Mouse (Mus musculus): ENCODE measurements around the gene Tgfbr2. TPM values are rescaled to one million over a fixed set of nuclear protein-coding genes. Genes with fewer than 3 reads are reported as not detected.
A peak's percentile ranks its signal among the peaks of the same experiment; 100 is the strongest.
"Not testable (repeated sequence)": the region's sequence is repeated elsewhere in the genome, so short reads cannot be mapped to it uniquely, and the experiment has no call there.

Tgfbr2 gene
- polyA plus RNA-seq, 1 experiment = 18.2 TPM

GRCm38 (mm10) chr9:116087263-116087662 is 87.9 kb downstream of the Tgfbr2 start:
- WGBS = 86% methylated on average over 5 of the region's 5 CpGs
- DNase-seq (ENCODE audit: low read depth, low spot score) = no peak

- DNase-seq (ENCODE audit: low read depth, low spot score) = no peak
- 86% methylated on average over 6 of the region's 6 CpGs for WGBS
Observed at GRCm38 (mm10) chr9:116085999-116086398, 89.2 kb downstream of the Tgfbr2 start.

- DNase-seq (ENCODE audit: low read depth, low spot score) = no peak
Observed at GRCm38 (mm10) chr9:116084324-116084931, 90.7 kb downstream of the Tgfbr2 start.

GRCm38 (mm10) chr9:116083726-116084323 is 91.3 kb downstream of the Tgfbr2 start:
- 77% methylated on average over 8 of the region's 8 CpGs for WGBS
- no peak for DNase-seq (ENCODE audit: low read depth, low spot score)

More at GRCm38 (mm10) chr9:116084324-116084931, 90.7 kb downstream of the Tgfbr2 start:
- WGBS = 64% methylated on average over 12 of the region's 12 CpGs

- DNase-seq (ENCODE audit: low read depth, low spot score) = no peak
- 90% methylated on average over 5 of the region's 5 CpGs for WGBS
Observed at GRCm38 (mm10) chr9:116083300-116083699, 91.9 kb downstream of the Tgfbr2 start.

DNA sequence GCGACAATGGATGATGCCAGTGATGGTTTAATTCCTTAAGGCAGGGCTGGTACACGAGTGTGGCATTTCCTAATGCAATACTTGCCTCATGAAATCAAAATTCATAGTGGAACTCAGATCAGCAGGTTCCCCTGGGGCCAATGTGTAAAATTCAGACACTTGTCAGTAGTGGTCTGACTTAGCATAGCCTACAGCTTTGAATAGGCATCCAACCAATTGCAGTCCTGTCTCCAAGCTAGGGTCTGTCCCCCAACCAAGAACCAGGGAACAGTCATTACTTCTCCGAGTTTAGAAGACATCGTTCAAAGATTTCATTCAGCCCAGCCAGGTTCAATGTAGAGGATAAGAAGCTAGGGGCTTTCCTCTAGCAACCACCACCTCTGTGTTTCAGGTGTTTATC is 93.4 kb downstream of the Tgfbr2 start:
- 82% methylated on average over 4 of the region's 4 CpGs for WGBS

GRCm38 (mm10) chr9:116077419-116077818 is 97.7 kb downstream of the Tgfbr2 start:
- 86% methylated on average over 2 of the region's 2 CpGs for WGBS
- DNase-seq (ENCODE audit: low read depth, low spot score) = no peak

More for the DNA sequence above, 93.4 kb downstream of the Tgfbr2 start:
- DNase-seq (ENCODE audit: low read depth, low spot score) = no peak

- 62% methylated on average over 2 of the region's 2 CpGs for WGBS
- no peak for DNase-seq (ENCODE audit: low read depth, low spot score)
Observed at GRCm38 (mm10) chr9:116076946-116077345, 98.2 kb downstream of the Tgfbr2 start.

GRCm38 (mm10) chr9:116076163-116076562 is 99.0 kb downstream of the Tgfbr2 start:
- 71% methylated on average over 4 of the region's 4 CpGs for WGBS
- no peak for DNase-seq (ENCODE audit: low read depth, low spot score)

DNA sequence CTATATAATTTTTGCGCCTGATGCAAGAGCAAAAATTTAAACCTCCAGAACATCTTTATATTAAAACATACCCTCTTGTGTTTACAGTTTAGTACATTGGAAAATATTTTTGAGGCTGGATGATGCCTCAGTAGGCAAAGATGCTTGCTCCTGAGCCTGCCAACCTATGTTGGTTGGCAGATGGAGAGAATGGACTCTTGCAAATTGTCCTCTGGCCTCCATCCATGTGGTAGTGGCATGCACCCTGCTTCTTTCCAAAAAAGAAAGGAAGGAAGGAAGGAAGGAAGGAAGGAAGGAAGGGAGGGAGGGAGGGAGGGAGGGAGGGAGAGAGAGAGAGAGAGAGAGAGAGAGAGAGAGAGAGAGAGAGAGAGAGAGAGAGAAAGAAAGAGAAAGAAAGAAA is 103.6 kb downstream of the Tgfbr2 start:
- not testable (repeated sequence) for DNase-seq (ENCODE audit: low read depth, low spot score)
- 100% methylated on average over 1 of the region's 1 CpGs for WGBS

DNA sequence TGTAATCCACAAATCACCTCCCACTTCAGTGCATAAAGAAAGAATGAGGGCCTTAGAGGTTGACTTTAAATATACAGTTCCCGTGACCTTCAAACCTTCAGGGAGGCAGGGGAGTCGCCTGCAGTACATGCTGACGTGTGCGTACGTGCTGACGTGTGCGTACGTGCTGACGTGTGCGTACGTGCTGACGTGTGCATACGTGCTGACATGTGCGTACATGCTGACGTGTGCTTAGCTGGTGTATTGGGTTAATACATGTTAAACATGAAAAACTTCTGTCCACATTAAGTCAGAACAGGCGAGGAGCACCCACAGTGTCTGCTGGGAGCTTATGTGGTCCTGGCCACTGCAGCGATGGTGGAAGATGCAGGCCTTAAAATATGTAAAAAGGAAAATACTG is 110.4 kb downstream of the Tgfbr2 start:
- WGBS = 94% methylated on average over 17 of the region's 17 CpGs
- no peak for DNase-seq (ENCODE audit: low read depth, low spot score)

DNA sequence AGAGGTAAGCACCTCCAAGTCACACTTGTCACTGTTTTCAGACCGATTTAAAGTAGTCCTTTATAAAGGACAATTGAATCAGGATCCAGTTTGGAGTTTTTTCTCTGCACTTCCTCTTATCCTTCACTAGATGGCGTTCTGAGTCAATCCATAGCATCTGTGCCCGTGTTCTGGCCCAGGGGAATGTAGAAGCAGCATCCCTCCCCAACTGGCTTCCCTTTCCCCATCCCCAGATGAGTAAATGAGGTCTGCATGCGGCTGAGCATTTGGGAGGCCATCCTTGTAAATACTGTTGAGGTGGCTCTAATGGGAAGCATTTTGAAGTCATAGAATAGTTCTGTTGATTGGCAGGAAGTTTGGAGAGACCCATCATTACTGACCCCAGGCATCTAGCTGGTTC is 114.5 kb downstream of the Tgfbr2 start:
- peak; percentile 4 for DNase-seq (ENCODE audit: low read depth, low spot score)
- 8% methylated on average over 4 of the region's 4 CpGs for WGBS

GRCm38 (mm10) chr9:116059156-116059555 is 116.0 kb downstream of the Tgfbr2 start:
- 23% methylated on average over 4 of the region's 4 CpGs for WGBS
- DNase-seq (ENCODE audit: low read depth, low spot score) = peak; percentile 4

DNA sequence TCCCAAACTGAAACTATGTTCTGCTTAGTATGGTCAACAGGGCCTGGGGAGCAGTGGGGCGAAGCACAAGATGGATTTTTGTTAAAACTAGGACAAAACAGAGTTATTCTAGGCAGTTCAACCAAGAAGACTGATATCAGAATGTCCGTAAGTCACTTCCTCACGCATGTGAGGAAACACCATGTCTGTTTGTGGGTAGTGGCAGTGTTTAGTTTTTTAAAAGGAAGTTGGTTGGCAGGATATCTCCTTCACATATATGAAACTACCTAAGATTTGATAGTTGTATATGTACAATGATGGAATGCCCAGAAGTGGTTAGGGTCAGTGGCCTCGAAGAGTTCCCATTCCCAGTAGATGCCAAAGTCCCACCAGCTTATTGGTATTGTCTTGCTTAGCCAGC is 116.7 kb downstream of the Tgfbr2 start:
- WGBS = 87% methylated on average over 4 of the region's 4 CpGs
- DNase-seq (ENCODE audit: low read depth, low spot score) = no peak

DNA sequence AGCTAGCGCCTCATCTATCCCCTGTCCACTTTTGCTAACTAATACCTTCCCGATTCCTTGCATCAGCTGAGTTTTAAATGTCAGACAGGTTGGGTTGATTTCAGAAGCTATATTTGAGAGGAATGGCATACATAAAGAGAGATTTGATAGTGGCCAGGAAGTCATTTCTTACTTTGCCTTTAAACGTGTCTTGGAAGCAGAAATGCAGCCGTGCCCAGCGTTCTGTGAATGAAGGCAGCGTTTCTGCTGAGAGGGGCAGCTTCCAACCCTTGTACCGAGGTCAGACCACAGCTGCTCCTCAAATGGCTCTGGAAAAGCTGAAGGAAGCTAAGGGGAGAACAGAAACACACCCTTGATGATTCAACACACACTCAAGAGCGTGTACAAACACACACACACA is 121.2 kb downstream of the Tgfbr2 start:
- WGBS = 51% methylated on average over 8 of the region's 8 CpGs

GRCm38 (mm10) chr9:116049985-116050384 is 125.2 kb downstream of the Tgfbr2 start:
- no peak for DNase-seq (ENCODE audit: low read depth, low spot score)
- WGBS = 66% methylated on average over 1 of the region's 1 CpGs

More for the DNA sequence above, 121.2 kb downstream of the Tgfbr2 start:
- DNase-seq (ENCODE audit: low read depth, low spot score) = no peak

DNA sequence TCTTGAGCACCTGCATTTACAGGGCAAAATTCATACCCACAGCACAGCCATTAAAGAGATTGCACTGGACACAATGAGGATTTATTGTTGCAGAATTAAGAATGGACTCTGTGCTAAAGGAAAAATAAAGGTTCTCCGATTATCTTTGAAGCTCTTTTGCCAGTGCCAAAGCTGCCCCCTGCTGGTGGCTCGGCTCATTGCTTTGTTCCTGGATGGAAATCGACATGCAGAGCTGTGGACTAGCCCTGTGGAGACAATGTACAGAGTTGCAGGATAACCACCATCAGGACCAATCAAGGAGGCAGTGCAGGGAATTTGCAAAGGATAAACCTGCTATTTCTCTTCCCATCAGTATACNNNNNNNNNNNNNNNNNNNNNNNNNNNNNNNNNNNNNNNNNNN is 133.4 kb downstream of the Tgfbr2 start:
- DNase-seq (ENCODE audit: low read depth, low spot score) = peak; percentile 14
- 5% methylated on average over 3 of the region's 3 CpGs for WGBS

DNA sequence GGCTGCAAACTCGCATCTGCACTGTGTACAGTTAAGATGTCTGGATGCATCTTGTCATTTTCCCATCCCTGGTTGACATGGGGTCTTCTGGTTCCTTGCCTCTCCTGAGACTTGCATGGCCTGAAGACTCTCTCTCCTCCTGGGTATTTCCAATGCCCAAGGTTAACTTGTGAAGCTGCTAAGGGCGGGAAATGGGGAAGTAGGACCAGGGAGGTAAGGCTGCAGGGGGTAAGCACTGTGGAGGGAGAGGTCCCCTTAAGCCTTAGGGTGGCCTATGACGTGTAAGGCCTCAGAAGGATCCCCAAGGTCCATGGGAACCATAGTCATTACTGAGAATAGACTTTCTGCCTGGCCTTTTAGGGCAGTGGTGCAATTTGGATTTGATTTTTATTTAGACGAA is 133.8 kb downstream of the Tgfbr2 start:
- WGBS = 63% methylated on average over 4 of the region's 4 CpGs
- no peak for DNase-seq (ENCODE audit: low read depth, low spot score)

- WGBS = 92% methylated on average over 14 of the region's 14 CpGs
- DNase-seq (ENCODE audit: low read depth, low spot score) = not testable (repeated sequence)
Observed at GRCm38 (mm10) chr9:116040852-116041251, 134.3 kb downstream of the Tgfbr2 start.

GRCm38 (mm10) chr9:116039981-116040380 is 135.2 kb downstream of the Tgfbr2 start:
- WGBS = 75% methylated on average over 4 of the region's 4 CpGs
- DNase-seq (ENCODE audit: low read depth, low spot score) = no peak

DNA sequence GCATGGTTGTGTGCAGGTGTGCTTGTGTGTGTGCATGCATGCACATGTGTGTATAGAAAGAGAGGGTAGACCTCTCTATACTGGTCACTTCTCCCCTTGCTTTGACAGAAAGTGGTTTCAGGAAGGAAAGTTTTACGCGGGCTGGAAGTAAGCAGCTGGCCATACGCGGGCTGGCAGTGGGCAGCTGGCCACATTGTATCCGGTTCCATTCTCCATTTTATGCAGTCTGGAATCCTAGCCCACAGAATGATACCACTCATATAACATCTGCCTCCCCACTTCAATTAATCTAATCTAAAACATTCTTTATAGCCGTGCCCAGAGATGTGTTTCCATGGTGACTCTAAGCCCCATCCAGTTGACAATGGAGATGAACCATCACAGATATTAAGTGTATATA is 136.9 kb downstream of the Tgfbr2 start:
- no peak for DNase-seq (ENCODE audit: low read depth, low spot score)
- WGBS = 76% methylated on average over 6 of the region's 6 CpGs

All from large intestine, adult 2 months (tissue).